In the genomic region with DNA sequence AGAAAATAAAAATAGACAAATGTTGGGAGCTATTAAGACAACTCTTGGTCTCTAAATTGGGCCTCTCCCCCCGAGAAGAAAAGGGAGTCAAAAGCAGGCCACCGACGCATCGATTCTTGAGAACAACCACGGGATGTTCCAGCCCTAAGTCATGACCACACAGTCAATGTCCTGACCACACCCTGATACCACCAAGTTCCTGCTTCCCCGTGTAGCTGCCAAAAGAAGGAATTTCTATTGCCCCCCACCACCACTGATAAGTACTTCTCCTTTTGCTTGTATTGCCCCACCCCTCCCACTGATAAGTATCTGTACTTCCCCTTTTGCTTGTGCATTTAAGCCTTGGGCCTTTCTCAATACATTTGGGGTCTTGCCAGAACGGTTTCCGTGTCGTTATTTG, we compare ENCODE assay signal across 24 mouse cellular contexts. TPM values are rescaled to one million over a fixed set of nuclear protein-coding genes. Genes with fewer than 3 reads are reported as not detected.
"Had no signal": no experiment of that assay in that cellular context is flagged by ENCODE, and none has a peak within 500 bp of the region (broad histone marks: within the 10 kb centered on the region; RNA-seq: fewer than 3 reads in every experiment).

No protein-coding gene starts in this region.

RNA-seq across cellular contexts. Expression of a gene that starts 50.9 kb away (rescaled TPM):
- total RNA-seq: liver, adult 2 months; megakaryocyte progenitor cell, adult 5-6 weeks; megakaryocyte, adult 5-6 weeks; megakaryocyte-erythroid progenitor cell, adult 5-6 weeks; monocyte, adult 5-6 weeks had no signal
- polyA plus RNA-seq: limb, embryonic 10.5 days; limb, embryonic 11.5 days; limb, embryonic 12.5 days; limb, embryonic 13.5 days; limb, embryonic 15.5 days; liver, adult 2 months; liver, embryonic 11.5 days; liver, embryonic 12.5 days; liver, embryonic 13.5 days; liver, embryonic 15.5 days; liver, embryonic 16.5 days; liver, postnatal 0 days; lung, adult 2 months; lung, embryonic 14.5 days; lung, embryonic 15.5 days; lung, embryonic 16.5 days; lung, postnatal 0 days; macrophage; myocyte; neural tube, embryonic 12.5 days had no signal
